In the genomic region with DNA sequence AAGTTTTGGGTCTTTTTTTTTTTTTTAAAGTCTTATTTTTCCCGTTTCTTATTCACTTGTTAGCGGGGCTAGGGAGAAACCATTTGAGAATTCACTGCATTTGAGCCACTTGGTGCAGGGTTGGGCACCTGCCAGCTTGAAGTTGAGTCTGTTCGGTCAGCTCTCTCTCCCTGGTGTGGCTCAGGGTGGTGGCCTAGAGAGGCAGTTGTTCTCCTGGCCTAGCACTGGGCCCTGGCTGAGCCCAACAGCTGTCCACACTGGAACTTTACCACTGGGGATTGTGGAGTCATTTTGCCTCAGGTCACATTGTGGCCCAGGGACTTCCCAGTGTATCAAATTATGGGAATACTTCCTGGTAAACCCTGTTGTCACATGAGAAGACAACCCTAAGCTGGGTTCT, we compare ENCODE assay signal across 8 mouse cellular contexts. TPM values are rescaled to one million over a fixed set of nuclear protein-coding genes. Genes with fewer than 3 reads are reported as not detected.
A peak's percentile ranks its signal among the peaks of the same experiment; 100 is the strongest.
DNase-seq lines count a peak whose midpoint lies in the region; ATAC-seq and TF ChIP-seq lines count a peak whose summit lies in the region.

No protein-coding gene starts in this region.

- no peak overlapping the region; the same call in 1 of the 2 replicates for H3K27ac ChIP-seq in embryonic facial prominence, embryonic 13.5 days
- peak overlapping the region; percentile 71 for H3K27ac ChIP-seq in heart, postnatal 0 days (ENCODE audit: low read depth)
- H3K27ac ChIP-seq in liver, embryonic 13.5 days, result no peak overlapping the region

- H3K4me3 ChIP-seq in embryonic facial prominence, embryonic 13.5 days, result peak overlapping the region; percentile 52
- H3K4me3 ChIP-seq in heart, postnatal 0 days (ENCODE audit: low read depth, low read length), result peak overlapping the region; percentile 62
- H3K4me3 ChIP-seq in liver, embryonic 13.5 days (replicated peaks), result peak overlapping the region; percentile 57

- no peak for TF ChIP-seq CTCF in heart, postnatal 0 days (IDR thresholded peaks at IDR 0.05; ENCODE audit: low read depth)

- H3K36me3 ChIP-seq in embryonic facial prominence, embryonic 13.5 days, result no peaks in the 10 kb centered on the region
- no peaks in the 10 kb centered on the region for H3K36me3 ChIP-seq in heart, postnatal 0 days (replicated peaks; ENCODE audit: control insufficient read depth, insufficient read depth, low read length)
- H3K36me3 ChIP-seq in liver, embryonic 13.5 days, result no peaks in the 10 kb centered on the region

- H3K27me3 ChIP-seq in embryonic facial prominence, embryonic 13.5 days, result peaks cover 37% of the 10 kb centered on the region
- peaks cover 16% of the 10 kb centered on the region; the same call in 1 of the 2 replicates for H3K27me3 ChIP-seq in heart, postnatal 0 days (ENCODE audit: control insufficient read depth, insufficient read depth, low read length)
- peaks cover 50% of the 10 kb centered on the region for H3K27me3 ChIP-seq in liver, embryonic 13.5 days

- H3K4me1 ChIP-seq in embryonic facial prominence, embryonic 13.5 days, result peaks cover 24% of the 10 kb centered on the region
- H3K4me1 ChIP-seq in heart, postnatal 0 days (ENCODE audit: control insufficient read depth, insufficient read depth), result peaks cover 9% of the 10 kb centered on the region; the same call in 1 of the 2 replicates
- H3K4me1 ChIP-seq in liver, embryonic 13.5 days (replicated peaks), result peaks cover 19% of the 10 kb centered on the region

- no peak for ATAC-seq in embryonic facial prominence, embryonic 13.5 days (ENCODE audit: insufficient number of reproducible peaks, insufficient read depth, low FRiP score, low TSS enrichment, low read depth)
- peak; percentile 42; the same call in 1 of the 2 replicates for ATAC-seq in heart, postnatal 0 days (ENCODE audit: insufficient read depth, low read depth)
- no peak for ATAC-seq in liver, embryonic 13.5 days (ENCODE audit: low read depth)

- no peaks in the 10 kb centered on the region for H3K9me3 ChIP-seq in embryonic facial prominence, embryonic 13.5 days
- H3K9me3 ChIP-seq in heart, postnatal 0 days (replicated peaks; ENCODE audit: control insufficient read depth, low read length), result 0 out of 2 replicates have a peak, but pooled peaks cover 5% of the 10 kb centered on the region
- H3K9me3 ChIP-seq in liver, embryonic 13.5 days (replicated peaks), result no peaks in the 10 kb centered on the region

- no peak for TF ChIP-seq EP300 in heart, postnatal 0 days (IDR thresholded peaks at IDR 0.05; ENCODE audit: low read depth)

- peak; percentile 53 for DNase-seq in adrenal gland, postnatal 14 days
- DNase-seq in adrenal gland, adult 8-10 months, result no peak
- DNase-seq in heart, postnatal 0 days (ENCODE audit: low spot score), result peak; percentile 11
- DNase-seq in liver, embryonic 13.5 days, result no peak
- no peak for DNase-seq in layer of hippocampus, postnatal 10 days (ENCODE audit: low spot score in 2 of 2)
- no peak for DNase-seq in frontal cortex, postnatal 14 days (ENCODE audit: low spot score in 2 of 2)
- no peak for DNase-seq in spleen, postnatal 36 days (ENCODE audit: low spot score in 2 of 2)

- H3K4me2 ChIP-seq in embryonic facial prominence, embryonic 13.5 days, result peak overlapping the region; percentile 96
- peak overlapping the region; percentile 99 for H3K4me2 ChIP-seq in heart, postnatal 0 days (ENCODE audit: low read depth, low read length)
- H3K4me2 ChIP-seq in liver, embryonic 13.5 days, result peak overlapping the region; percentile 82

- H3K9ac ChIP-seq in embryonic facial prominence, embryonic 13.5 days, result peak overlapping the region; percentile 69; the same call in 1 of the 2 replicates
- H3K9ac ChIP-seq in heart, postnatal 0 days (replicated peaks; ENCODE audit: low read depth, low read length), result peak overlapping the region; percentile 70; the same call in 1 of the 2 replicates
- no peak overlapping the region for H3K9ac ChIP-seq in liver, embryonic 13.5 days

- WGBS in embryonic facial prominence, embryonic 13.5 days, result 29% methylated on average over 3 of the region's 3 CpGs
- WGBS in heart, postnatal 0 days, result 31% methylated on average over 3 of the region's 3 CpGs
- WGBS in liver, embryonic 13.5 days (ENCODE audit: insufficient replicate concordance), result 52% methylated on average over 3 of the region's 3 CpGs

RNA-seq across cellular contexts. Expression of a gene that starts 0.7 kb away (rescaled TPM):
- total RNA-seq in adrenal gland, postnatal 14 days (2021), result 1.7 and 2.5 TPM in 2 replicates
- 1 to 10 TPM in 3 of 4 experiments, under 1 TPM in 1; 0.73 to 2.5 (median 1.1) TPM for total RNA-seq in adrenal gland, adult 8-10 months (2022)
- 0.96 and 1.2 TPM in 2 replicates for polyA plus RNA-seq in embryonic facial prominence, embryonic 13.5 days (2015; fragmentation: Nextera tagmentation; extraction: Ambion mirVana)
- 1.4 and 1.9 TPM in 2 replicates for total RNA-seq in heart, postnatal 0 days (2014; rRNA removed; ENCODE audit: low replicate concordance)
- polyA plus RNA-seq in heart, postnatal 0 days (2015; fragmentation: Nextera tagmentation; extraction: Ambion mirVana), result 3.4 and 3.8 TPM in 2 replicates
- 0.07 and 0.13 TPM in 2 replicates for polyA plus RNA-seq in liver, embryonic 13.5 days (2015; fragmentation: Nextera tagmentation; extraction: Ambion mirVana)
- 1 to 10 TPM; 1.6 to 1.7 TPM for total RNA-seq in layer of hippocampus, postnatal 10 days (2021)

RNA-seq across cellular contexts. Expression of a gene that starts 26.9 kb away (rescaled TPM):
- 14.5 and 16.5 TPM in 2 replicates for total RNA-seq in adrenal gland, postnatal 14 days (2021)
- 10 to 100 TPM; 23.9 to 44.8 (median 34.4) TPM for total RNA-seq in adrenal gland, adult 8-10 months (2022)
- 7.6 and 8.4 TPM in 2 replicates for polyA plus RNA-seq in embryonic facial prominence, embryonic 13.5 days (2015; fragmentation: Nextera tagmentation; extraction: Ambion mirVana)
- total RNA-seq in heart, postnatal 0 days (2014; rRNA removed; ENCODE audit: low replicate concordance), result 7.8 and 9.0 TPM in 2 replicates
- 0.77 and 0.78 TPM in 2 replicates for polyA plus RNA-seq in heart, postnatal 0 days (2015; fragmentation: Nextera tagmentation; extraction: Ambion mirVana)
- 0.47 and 0.59 TPM in 2 replicates for polyA plus RNA-seq in liver, embryonic 13.5 days (2015; fragmentation: Nextera tagmentation; extraction: Ambion mirVana)
- total RNA-seq in layer of hippocampus, postnatal 10 days (2021), result 10 to 100 TPM; 11.4 to 12.1 TPM

RNA-seq across cellular contexts. Expression of a gene that starts 47.1 kb away (rescaled TPM):
- 122 and 139 TPM in 2 replicates for total RNA-seq in adrenal gland, postnatal 14 days (2021)
- 100 to 1,000 TPM; 122 to 167 (median 155) TPM for total RNA-seq in adrenal gland, adult 8-10 months (2022)
- 469 and 486 TPM in 2 replicates for polyA plus RNA-seq in embryonic facial prominence, embryonic 13.5 days (2015; fragmentation: Nextera tagmentation; extraction: Ambion mirVana)
- total RNA-seq in heart, postnatal 0 days (2014; rRNA removed; ENCODE audit: low replicate concordance), result 97.3 and 101 TPM in 2 replicates
- 221 and 222 TPM in 2 replicates for polyA plus RNA-seq in heart, postnatal 0 days (2015; fragmentation: Nextera tagmentation; extraction: Ambion mirVana)
- polyA plus RNA-seq in liver, embryonic 13.5 days (2015; fragmentation: Nextera tagmentation; extraction: Ambion mirVana), result 290 and 339 TPM in 2 replicates
- total RNA-seq in layer of hippocampus, postnatal 10 days (2021), result 100 to 1,000 TPM; 124 to 139 TPM

RNA-seq across cellular contexts. Expression of a gene that starts 47.4 kb away (rescaled TPM):
- total RNA-seq in adrenal gland, postnatal 14 days (2021), result 42.2 and 46.4 TPM in 2 replicates
- 10 to 100 TPM; 50.9 to 62.1 (median 56.6) TPM for total RNA-seq in adrenal gland, adult 8-10 months (2022)
- polyA plus RNA-seq in embryonic facial prominence, embryonic 13.5 days (2015; fragmentation: Nextera tagmentation; extraction: Ambion mirVana), result 44.4 and 45.5 TPM in 2 replicates
- 13.5 and 20.8 TPM in 2 replicates for total RNA-seq in heart, postnatal 0 days (2014; rRNA removed; ENCODE audit: low replicate concordance)
- 32.2 and 33.7 TPM in 2 replicates for polyA plus RNA-seq in heart, postnatal 0 days (2015; fragmentation: Nextera tagmentation; extraction: Ambion mirVana)
- polyA plus RNA-seq in liver, embryonic 13.5 days (2015; fragmentation: Nextera tagmentation; extraction: Ambion mirVana), result 30.4 and 34.6 TPM in 2 replicates
- 10 to 100 TPM; 26.9 to 30.2 TPM for total RNA-seq in layer of hippocampus, postnatal 10 days (2021)

Comparison
In these comparisons a context has a peak if more than half of its experiments do, and no peak if none do; other contexts are left out.
1. DNase-seq: peak in adrenal gland, postnatal 14 days (single experiment) and heart, postnatal 0 days (single experiment); none in adrenal gland, adult 8-10 months (single experiment), liver, embryonic 13.5 days (single experiment), layer of hippocampus, postnatal 10 days (0 of 2), frontal cortex, postnatal 14 days (0 of 2) and spleen, postnatal 36 days (0 of 2).
2. Peak in every context shown above with its lines, with median percentiles within 50 percentile points of each other: H3K4me2 ChIP-seq and H3K4me3 ChIP-seq.